ENCODE assay signal across 9 mouse cellular contexts in the genomic region with DNA sequence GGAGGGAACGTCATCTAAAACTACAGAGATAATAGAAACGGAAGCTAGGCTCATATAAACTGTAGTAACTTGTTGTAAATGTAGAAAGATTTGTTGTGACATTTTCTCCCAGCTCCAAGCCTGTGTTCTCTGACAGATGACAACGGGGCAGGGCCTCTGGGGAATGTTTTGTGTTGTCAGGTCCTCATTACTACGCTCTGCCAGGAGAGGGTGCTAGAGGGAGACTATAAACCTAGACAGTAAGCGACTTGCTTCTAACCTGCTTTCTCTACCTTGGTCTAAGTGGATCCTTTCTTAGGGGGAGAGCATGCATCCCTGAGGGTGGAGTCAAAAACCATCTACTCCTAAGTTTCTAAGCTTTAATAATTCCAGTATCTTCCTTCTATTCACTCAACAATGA. TPM values are rescaled to one million over a fixed set of nuclear protein-coding genes. Genes with fewer than 3 reads are reported as not detected.
DNase-seq lines count a peak whose midpoint lies in the region; ATAC-seq and TF ChIP-seq lines count a peak whose summit lies in the region.
"Had no signal": no experiment of that assay in that cellular context is flagged by ENCODE, and none has a peak within 500 bp of the region (broad histone marks: within the 10 kb centered on the region; RNA-seq: fewer than 3 reads in every experiment).

No protein-coding gene starts in this region.

- no peaks in the 10 kb centered on the region for H3K27me3 ChIP-seq in G1E (ENCODE audit: insufficient read depth, low read length)
- H3K27me3 ChIP-seq: embryonic facial prominence, embryonic 12.5 days had no signal

- TF ChIP-seq CTCF in G1E (IDR thresholded peaks at IDR 0.05; ENCODE audit: low read depth, low read length), result 0 out of 2 replicates have a peak, but pooled peaks have one; percentile 31
- TF ChIP-seq CTCF in layer of hippocampus, adult 2 months (conservative IDR thresholded peaks at IDR 0.05), result peak; percentile 76

- no peak overlapping the region for H3K4me3 ChIP-seq in G1E (ENCODE audit: low read depth, low read length)
- no peak overlapping the region for H3K4me3 ChIP-seq in layer of hippocampus, adult 2 months
- H3K4me3 ChIP-seq: embryonic facial prominence, embryonic 12.5 days had no signal

- H3K9me3 ChIP-seq in G1E (replicated peaks), result no peaks in the 10 kb centered on the region
- H3K9me3 ChIP-seq: embryonic facial prominence, embryonic 12.5 days had no signal

- 0 out of 2 replicates have a peak, but pooled peaks have one; percentile 15 for ATAC-seq in G1E (ENCODE audit: extremely low read depth, insufficient number of reproducible peaks, low FRiP score, poor library complexity, severe bottlenecking)

- no peaks in the 10 kb centered on the region; the same call in 1 of the 2 replicates for H3K4me1 ChIP-seq in G1E (ENCODE audit: insufficient read depth, low read depth, low read length)
- H3K4me1 ChIP-seq: embryonic facial prominence, embryonic 12.5 days had no signal

- peak; percentile 50 for DNase-seq in layer of hippocampus, adult 11-12 months (ENCODE audit: low spot score)
- DNase-seq in layer of hippocampus, adult 9-10 months (ENCODE audit: low spot score), result no peak
- DNase-seq in G1E (ENCODE audit: low spot score), result peak; percentile 16
- peak; percentile 20 for DNase-seq in cerebellum, adult 11 months
- peak; percentile 17 for DNase-seq in gastrocnemius, postnatal 14 days
- peak in 1 of 2 experiments; percentile 57 for DNase-seq in layer of hippocampus, adult 2 months (ENCODE audit: low spot score in 2 of 2)
- DNase-seq in naive thymus-derived CD4-positive, alpha-beta T cell, adult 2 months (ENCODE audit: low read depth), result peak; percentile 75
- peak; percentile 32 to 44 for DNase-seq in thymus, postnatal 36 days

- intact Hi-C loops in gastrocnemius, postnatal 14 days (cut with DNase I; ENCODE audit: low total_unique reads), result no loop called here

- no peak overlapping the region for H3K27ac ChIP-seq in layer of hippocampus, adult 2 months
- H3K27ac ChIP-seq: embryonic facial prominence, embryonic 12.5 days had no signal

- no peaks in the 10 kb centered on the region for H3K36me3 ChIP-seq in G1E (replicated peaks)
- H3K36me3 ChIP-seq: embryonic facial prominence, embryonic 12.5 days had no signal

RNA-seq across cellular contexts. Expression of a gene that starts 42.4 kb away (rescaled TPM):
- 492 and 520 TPM in 2 replicates for total RNA-seq in G1E (2014; fragmentation: Nextera tagmentation)
- 548 and 617 TPM in 2 replicates for total RNA-seq in G1E (2017)
- 237 and 255 TPM in 2 replicates for polyA plus RNA-seq in G1E (2012)
- total RNA-seq in gastrocnemius, postnatal 14 days (2021), result 100 to 1,000 TPM; 112 to 125 TPM
- total RNA-seq in layer of hippocampus, adult 2 months (2021), result 100 to 1,000 TPM; 157 to 166 TPM
